Mouse (Mus musculus) T-cell, adult 2 months (primary cell): Measurements from ENCODE around the gene Gm42674.
A peak's percentile ranks its signal among the peaks of the same experiment; 100 is the strongest.

Source experiments
- DNase-seq: peaks from one replicate; pipeline ENCODE4 v3.0.0; 2022; ENCODE audit warnings: low spot score

The Gm42674 gene

DNA sequence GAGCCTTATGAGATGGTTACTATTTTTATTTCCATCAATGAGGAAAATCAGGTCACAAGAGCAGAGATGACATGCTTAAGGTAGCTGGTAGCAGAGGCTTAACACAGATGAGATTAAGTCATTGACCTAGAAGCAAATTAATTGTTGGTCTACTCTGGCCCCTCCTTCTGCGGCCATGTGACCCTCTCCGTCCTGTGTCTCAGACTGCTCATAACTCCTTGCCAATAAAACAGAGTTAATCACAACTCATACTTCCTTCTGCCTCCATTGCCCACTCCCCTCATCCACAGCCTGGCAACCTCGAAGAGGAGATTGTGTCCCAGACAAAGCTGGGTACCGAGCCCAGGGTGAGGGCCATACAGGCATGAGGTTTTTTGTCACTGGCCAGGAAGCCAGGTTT is 3.5 kb upstream of the Gm42674 start:
- DNase-seq: no peak

GRCm38 (mm10) chr3:90599401-90599800 is 2.3 kb upstream of the Gm42674 start:
- DNase-seq: no peak

DNA sequence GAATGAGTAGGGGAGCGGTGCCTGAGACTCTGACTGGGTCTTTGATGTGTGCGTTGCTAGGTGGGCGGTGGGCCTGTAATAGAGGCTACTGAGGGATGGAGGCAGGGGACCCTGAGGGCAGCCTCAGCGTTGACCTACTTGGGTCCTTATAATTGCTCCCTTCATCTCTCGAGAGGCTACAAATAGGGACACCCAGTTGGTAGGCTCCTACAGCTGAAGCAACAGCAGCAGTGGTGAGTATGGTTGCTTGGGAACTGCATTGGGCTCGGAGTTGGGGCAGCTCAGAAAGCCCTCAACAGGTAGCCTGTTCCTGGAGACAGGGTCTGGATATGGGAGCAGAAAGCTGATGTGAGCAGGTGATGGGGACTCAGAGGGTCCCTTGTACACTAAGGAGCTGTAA is 1.7 kb upstream of the Gm42674 start:
- no peak for DNase-seq

GRCm38 (mm10) chr3:90600458-90601195 is 1.1 kb upstream of the Gm42674 start:
- DNase-seq: no peak

- no peak for DNase-seq
These were observed 1.9 kb downstream of the Gm42674 start, which contains the start of gene S100a4 for GRCm38 (mm10) chr3:90603623-90604022. S100a4 (plus strand) TSS chr3:90603771.

DNA sequence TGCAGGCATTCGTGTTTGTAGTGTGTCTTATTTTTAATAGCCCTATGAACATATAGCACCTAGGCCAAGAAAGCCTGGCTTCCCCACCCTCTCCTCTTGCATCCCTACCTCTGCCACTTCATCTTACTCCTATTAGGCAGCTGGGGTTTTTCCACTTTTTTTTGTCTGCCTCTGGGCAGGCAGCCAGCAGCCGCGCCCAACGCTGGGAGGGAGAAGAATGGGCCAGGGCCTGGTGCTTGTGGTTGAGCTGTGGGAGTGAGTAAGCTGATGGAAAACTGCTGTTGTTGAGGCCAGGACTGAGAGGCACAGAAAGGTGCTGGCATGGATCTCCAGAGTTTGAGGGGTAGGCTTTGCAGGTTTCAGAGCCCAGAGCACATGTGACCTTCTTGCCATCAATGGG is 2.7 kb downstream of the Gm42674 start:
- DNase-seq: no peak

- DNase-seq: peak; percentile 38
These were observed 3.3 kb downstream of the Gm42674 start for GRCm38 (mm10) chr3:90605049-90605448.

DNA sequence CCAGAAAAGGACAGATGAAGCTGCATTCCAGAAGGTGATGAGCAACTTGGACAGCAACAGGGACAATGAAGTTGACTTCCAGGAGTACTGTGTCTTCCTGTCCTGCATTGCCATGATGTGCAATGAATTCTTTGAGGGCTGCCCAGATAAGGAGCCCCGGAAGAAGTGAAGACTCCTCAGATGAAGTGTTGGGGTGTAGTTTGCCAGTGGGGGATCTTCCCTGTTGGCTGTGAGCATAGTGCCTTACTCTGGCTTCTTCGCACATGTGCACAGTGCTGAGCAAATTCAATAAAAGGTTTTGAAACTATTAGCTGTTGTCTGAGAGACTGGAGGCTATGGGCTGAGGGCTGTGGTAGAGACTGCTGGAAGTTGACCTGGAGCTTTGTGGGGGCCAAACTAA is 4.0 kb downstream of the Gm42674 start:
- no peak for DNase-seq

GRCm38 (mm10) chr3:90606185-90606584 is 4.5 kb downstream of the Gm42674 start:
- DNase-seq: no peak

DNA sequence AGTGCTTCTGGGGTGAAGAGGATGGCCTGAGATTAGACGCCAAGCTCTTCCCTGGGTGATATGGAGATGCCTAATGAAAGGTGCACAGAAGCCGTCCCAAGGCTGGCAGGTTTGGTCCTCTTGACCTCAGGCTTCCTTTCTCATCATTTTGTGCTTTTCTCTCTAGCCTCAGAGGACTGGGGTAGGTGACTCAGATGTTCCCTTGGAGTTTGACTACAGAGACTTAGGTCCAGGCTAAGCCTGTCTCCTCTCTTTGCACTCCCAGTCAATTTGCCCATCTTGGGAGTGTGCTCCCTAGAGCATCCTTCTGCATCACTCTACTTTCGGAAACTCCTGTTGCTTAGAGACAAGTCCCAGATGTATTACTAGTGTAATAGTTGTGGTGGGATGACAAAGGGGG is 5.7 kb downstream of the Gm42674 start:
- no peak for DNase-seq

DNA sequence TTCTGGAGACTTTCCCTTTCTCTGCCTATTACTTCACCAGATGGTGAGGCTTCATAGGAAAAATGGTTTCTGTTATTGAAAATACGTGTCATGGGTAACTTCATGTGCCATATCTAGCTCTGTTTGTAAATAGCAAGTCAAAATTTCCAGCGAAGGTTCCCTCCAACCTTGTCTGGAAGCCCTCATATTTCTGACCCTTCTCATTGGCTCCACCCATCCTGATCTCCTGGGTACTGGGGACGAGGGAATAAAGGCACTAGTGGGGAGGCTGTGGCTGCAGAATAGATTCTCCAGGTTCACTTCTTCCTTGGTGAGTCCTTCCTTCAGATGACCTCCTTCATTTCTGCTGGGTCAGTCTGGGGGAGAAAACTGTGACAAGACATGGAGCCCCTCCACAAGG is 6.5 kb downstream of the Gm42674 start, which contains the start of gene S100a5:
TSS of gene S100a5 (plus strand) at position 301 of the 400 bp plus-strand sequence.
- DNase-seq: no peak

GRCm38 (mm10) chr3:90609102-90609501 is 7.4 kb downstream of the Gm42674 start:
- no peak for DNase-seq

DNA sequence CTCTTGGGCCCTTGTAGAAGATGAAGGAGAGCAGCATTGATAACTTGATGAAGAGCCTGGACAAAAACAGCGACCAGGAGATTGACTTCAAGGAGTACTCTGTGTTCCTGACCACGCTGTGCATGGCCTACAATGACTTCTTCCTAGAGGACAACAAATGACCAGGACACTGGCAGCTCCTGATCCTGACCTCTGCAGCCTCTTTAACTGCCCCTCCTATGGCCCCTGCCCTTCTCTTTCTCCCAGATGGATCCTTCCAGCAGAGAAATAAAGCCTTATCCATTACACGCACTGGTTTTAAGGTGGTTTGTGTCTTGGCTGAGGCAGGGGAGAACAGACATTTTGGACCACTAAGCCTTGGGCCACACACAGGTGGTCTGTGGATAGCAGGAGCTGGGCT is 9.8 kb downstream of the Gm42674 start:
- no peak for DNase-seq

- DNase-seq: no peak
These were observed 10.4 kb downstream of the Gm42674 start for GRCm38 (mm10) chr3:90612061-90612460.

- peak; percentile 76 for DNase-seq
These were observed 11.1 kb downstream of the Gm42674 start, which contains the start of gene S100a6 for GRCm38 (mm10) chr3:90612728-90613291. S100a6 (plus strand) TSS chr3:90612882.

DNA sequence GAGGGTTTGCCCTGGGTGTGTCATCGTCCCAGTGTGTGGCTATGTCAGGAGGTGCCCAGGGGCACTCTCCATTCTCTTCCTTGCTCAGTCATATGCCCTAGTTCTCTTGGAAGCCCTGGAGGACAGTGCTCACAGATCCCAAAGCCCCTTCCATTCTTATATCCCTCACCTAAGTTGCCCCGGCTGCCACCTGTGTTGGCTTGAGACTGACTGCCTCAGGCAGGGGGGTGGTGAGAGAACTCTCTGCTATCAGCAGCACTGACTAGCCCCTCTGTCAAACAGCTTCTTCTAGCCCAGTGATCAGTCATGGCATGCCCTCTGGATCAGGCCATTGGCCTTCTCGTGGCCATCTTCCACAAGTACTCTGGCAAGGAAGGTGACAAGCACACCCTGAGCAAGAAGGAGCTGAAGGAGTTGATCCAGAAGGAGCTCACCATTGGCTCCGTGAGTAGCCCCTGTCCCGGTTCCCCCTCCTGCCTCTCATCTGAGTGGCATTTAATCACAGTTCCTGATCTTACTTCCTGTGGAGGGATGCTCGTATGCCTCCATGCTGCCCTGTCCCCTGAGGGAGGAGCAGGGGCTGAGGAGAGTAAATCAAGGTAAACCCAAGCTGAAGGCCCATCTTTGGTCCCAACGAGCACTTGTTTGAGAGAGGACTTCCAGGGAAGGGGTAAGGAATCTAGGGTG is 11.9 kb downstream of the Gm42674 start:
- no peak for DNase-seq

DNA sequence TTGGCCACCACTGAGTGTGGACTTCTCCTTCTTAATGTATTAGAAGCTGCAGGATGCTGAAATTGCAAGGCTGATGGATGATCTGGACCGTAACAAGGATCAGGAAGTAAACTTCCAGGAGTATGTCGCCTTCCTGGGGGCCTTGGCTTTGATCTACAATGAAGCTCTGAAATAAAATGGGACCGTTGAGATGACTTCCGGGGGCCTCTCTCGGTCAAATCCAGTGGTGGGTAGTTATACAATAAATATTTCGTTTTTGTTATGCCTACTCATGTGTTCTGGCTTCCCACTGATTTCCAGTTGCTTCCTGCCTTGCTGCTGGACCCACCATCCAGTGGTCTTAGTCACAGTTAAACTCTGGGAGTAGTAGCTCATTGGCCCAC is 12.4 kb downstream of the Gm42674 start:
- no peak for DNase-seq

GRCm38 (mm10) chr3:90614611-90615251 is 13.0 kb downstream of the Gm42674 start:
- no peak for DNase-seq

DNA sequence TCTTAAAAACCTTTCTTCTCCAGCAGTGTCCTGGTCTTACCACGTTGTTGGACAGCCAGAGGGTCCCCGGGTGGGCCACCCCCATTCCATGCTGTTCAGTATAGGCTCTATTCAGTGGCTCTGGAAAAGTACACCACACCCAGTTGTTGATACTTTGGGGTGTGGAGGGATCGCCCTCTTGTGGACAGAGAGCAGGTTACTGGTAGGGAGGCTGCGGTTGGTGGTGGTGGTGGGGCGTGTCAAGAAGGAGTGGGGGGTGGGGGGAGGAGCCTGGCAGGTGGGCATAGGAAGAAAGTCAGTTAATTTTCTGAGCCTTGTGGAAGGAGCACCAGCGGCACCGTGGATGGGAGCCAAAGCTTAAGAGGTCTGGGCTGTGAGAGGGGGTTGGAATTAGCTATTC is 13.7 kb downstream of the Gm42674 start:
- peak; percentile 77 for DNase-seq

GRCm38 (mm10) chr3:90615911-90616310 is 14.2 kb downstream of the Gm42674 start:
- no peak for DNase-seq

DNA sequence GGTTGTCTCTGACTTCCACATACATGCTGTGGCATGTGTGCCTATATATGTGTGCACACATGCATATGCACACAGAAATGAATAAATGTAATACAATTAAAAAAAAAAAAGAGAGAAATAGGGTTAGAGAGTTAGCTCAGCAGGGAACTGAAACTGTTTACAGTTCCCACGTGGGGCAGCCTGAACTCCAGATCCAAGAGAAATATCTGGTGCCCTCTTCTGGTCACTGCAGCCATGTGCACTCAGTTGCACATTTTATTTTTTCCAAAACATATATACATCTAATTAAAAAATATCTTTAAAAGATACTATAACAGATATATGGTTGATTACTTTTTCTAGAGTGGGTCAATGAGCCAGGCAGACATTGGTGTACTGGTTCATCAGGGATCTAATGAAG is 15.9 kb downstream of the Gm42674 start:
- no peak for DNase-seq

GRCm38 (mm10) chr3:90621552-90621951 is 19.8 kb downstream of the Gm42674 start:
- DNase-seq: no peak
